Mouse (Mus musculus) neural tube, embryonic 15.5 days (tissue): Measurements from ENCODE around the gene Rora. TPM values are rescaled to one million over a fixed set of nuclear protein-coding genes. Genes with fewer than 3 reads are reported as not detected.
A peak's percentile ranks its signal among the peaks of the same experiment; 100 is the strongest.

Experiments used
- ATAC-seq: fragments of 200-750 bp; cut with Nextera tagmentation; 2 replicates; pipeline ENCODE4 v1.8.0; 2017; ENCODE audit warnings: mild to moderate bottlenecking, moderate TSS enrichment, moderate library complexity; ENCODE audit not compliant: low FRiP score
- H3K27ac ChIP-seq: fragments of 300-500 bp; sonication (generic); replicated peaks from 2 replicates; pipeline ENCODE4 v1.5.1; 2015; ENCODE audit warnings: mild to moderate bottlenecking, inconsistent platforms
- H3K27me3 ChIP-seq: fragments of 300-500 bp; sonication (generic); replicated peaks from 2 replicates; pipeline ENCODE4 v1.6.1; 2015; ENCODE audit warnings: inconsistent platforms
- H3K36me3 ChIP-seq: fragments of 300-500 bp; sonication (generic); 2 replicates; pipeline ENCODE4 v1.6.1; 2015; ENCODE audit warnings: inconsistent platforms
- H3K4me1 ChIP-seq: fragments of 300-500 bp; sonication (generic); 2 replicates; pipeline ENCODE4 v1.6.1; 2015; ENCODE audit warnings: inconsistent platforms
- H3K4me2 ChIP-seq: fragments of 300-500 bp; sonication (generic); 2 replicates; pipeline ENCODE4 v1.6.1; 2015; ENCODE audit warnings: inconsistent platforms, mild to moderate bottlenecking, moderate library complexity
- H3K4me3 ChIP-seq: fragments of 300-500 bp; sonication (generic); replicated peaks from 2 replicates; pipeline ENCODE4 v1.5.1; 2015; ENCODE audit warnings: mild to moderate bottlenecking, inconsistent platforms
- H3K9ac ChIP-seq: fragments of 300-500 bp; sonication (generic); replicated peaks from 2 replicates; pipeline ENCODE4 v1.6.1; 2015; ENCODE audit warnings: mild to moderate bottlenecking, inconsistent platforms
- H3K9me3 ChIP-seq: fragments of 300-500 bp; sonication (generic); replicated peaks from 2 replicates; pipeline ENCODE4 v1.6.1; 2016; ENCODE audit warnings: inconsistent platforms
- WGBS: fragments of 180-500 bp; shearing (Covaris S2); methylation state at CpG from one replicate; pipeline ENCODE4 v1.1.7; 2015; ENCODE audit warnings: mixed read lengths; 5-methylcytosine and 5-hydroxymethylcytosine counted together
- polyA plus RNA-seq: library from polyadenylated mRNA; unstranded; fragments of >200 nt; fragmentation: Nextera tagmentation; extraction: Ambion mirVana; gene quantifications from 2 replicates; pipeline ENCODE4 v1.2.1, GENCODE M21; 2015

Gene Rora
- polyA plus RNA-seq, 1 experiment from 2014 or later, result 17.3 TPM

DNA sequence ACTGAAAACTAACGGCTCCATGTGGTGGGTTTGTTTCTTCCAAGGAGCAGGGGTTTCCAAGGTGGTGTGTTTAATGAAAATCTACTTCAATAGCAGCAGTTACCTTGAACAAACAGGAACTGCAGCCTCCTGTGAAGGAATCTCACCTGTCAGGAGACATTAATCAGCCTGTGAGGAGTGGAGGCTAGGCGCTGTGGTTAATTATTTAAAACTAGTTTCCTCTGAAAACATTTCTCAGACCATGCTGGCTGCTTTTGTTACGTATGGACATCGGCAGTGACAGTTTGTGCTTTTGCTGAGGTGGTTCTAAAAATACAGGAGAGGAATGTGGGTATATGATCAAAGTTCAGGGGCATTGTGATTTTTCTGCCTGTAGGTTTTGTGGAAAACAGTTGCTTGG is 171.5 kb downstream of the Rora start:
- no peaks in the 10 kb centered on the region for H3K36me3 ChIP-seq
- H3K9me3 ChIP-seq, result no peaks in the 10 kb centered on the region
- H3K4me3 ChIP-seq, result no peak overlapping the region
- ATAC-seq, result no peak
- H3K27me3 ChIP-seq, result no peaks in the 10 kb centered on the region
- peaks cover 5% of the 10 kb centered on the region; the same call in 1 of the 2 replicates for H3K4me1 ChIP-seq
- H3K27ac ChIP-seq, result no peak overlapping the region
- WGBS, result 81% methylated on average over 4 of the region's 4 CpGs
- no peak overlapping the region for H3K4me2 ChIP-seq
- H3K9ac ChIP-seq, result no peak overlapping the region

DNA sequence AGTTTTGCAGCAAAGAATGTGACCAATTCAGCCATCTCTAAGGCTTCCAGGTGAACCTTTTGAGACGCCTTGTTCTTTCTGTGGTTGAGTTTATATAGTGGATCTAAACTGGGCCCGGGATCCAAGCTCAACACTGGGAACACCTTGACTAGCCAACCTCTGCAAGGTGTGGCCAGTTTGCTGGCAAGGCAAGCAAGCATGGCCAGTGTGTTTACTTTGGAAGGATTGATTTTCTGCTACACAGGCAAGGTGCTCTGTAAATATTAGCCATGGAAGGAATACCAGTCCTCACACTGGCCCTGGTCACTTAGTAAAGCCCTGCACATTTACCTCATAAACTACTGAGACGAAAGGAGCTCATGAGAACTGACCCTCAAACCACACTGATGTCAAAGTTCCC is 172.3 kb downstream of the Rora start:
- H3K9ac ChIP-seq, result no peak overlapping the region
- no peak overlapping the region for H3K4me3 ChIP-seq
- no peak overlapping the region for H3K27ac ChIP-seq
- H3K36me3 ChIP-seq, result no peaks in the 10 kb centered on the region
- no peaks in the 10 kb centered on the region for H3K9me3 ChIP-seq
- no peaks in the 10 kb centered on the region for H3K4me1 ChIP-seq
- WGBS, result 89% methylated on average over 3 of the region's 3 CpGs
- no peak overlapping the region for H3K4me2 ChIP-seq
- no peak for ATAC-seq
- no peaks in the 10 kb centered on the region for H3K27me3 ChIP-seq

DNA sequence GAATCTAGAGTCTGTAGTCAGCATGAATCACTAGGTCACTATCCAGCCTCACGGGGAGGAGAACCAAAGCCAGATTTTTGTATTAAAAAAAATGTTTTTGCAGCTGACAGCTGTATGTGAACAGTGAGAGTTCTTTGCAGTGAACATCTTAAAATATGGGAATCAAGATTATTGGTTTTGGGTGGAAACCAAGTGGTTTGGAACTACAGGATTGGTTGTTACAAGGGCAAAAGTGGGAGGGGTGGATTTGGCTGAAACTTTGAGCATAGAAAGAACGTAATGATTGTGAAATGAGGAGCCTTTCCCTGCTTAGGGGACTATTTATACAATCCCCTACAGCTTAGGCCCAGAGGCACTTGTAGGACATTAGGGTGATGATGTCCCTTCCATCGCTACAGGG is 173.9 kb downstream of the Rora start:
- H3K9ac ChIP-seq, result no peak overlapping the region
- H3K4me3 ChIP-seq, result no peak overlapping the region
- no peaks in the 10 kb centered on the region for H3K36me3 ChIP-seq
- H3K4me1 ChIP-seq, result no peaks in the 10 kb centered on the region
- H3K27me3 ChIP-seq, result no peaks in the 10 kb centered on the region
- no peaks in the 10 kb centered on the region for H3K9me3 ChIP-seq
- 83% methylated on average over 3 of the region's 3 CpGs for WGBS
- H3K27ac ChIP-seq, result no peak overlapping the region
- no peak overlapping the region for H3K4me2 ChIP-seq
- ATAC-seq, result no peak

DNA sequence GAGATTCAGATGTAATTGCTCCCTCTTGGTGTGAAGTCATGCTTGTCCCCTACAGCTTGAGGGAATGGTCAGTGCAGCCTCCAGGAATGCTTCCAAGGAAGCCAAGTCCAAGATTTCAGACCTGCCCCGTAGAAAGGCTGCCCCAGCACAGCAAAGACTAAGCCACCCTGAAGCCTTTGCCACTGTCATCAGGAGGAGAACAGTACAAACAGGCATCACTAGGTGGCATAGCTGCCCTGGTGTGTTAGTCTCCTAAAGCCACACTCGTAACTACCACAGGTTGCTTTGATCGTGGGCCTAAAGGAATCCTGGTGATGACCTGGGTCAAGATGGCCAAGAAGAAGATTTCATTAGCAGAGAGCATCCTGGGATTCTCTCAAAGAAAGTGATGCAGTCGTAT is 176.3 kb downstream of the Rora start:
- Histone ChIP-seq H3K36me3 (no peaks in the 10 kb centered on the region), H3K9me3 (no peaks in the 10 kb centered on the region), H3K4me3 (no peak overlapping the region), H3K9ac (no peak overlapping the region), H3K4me1 (no peaks in the 10 kb centered on the region), H3K27ac (no peak overlapping the region), H3K4me2 (no peak overlapping the region), H3K27me3 (no peaks in the 10 kb centered on the region)
- WGBS, result 67% methylated on average over 4 of the region's 4 CpGs
- no peak for ATAC-seq

DNA sequence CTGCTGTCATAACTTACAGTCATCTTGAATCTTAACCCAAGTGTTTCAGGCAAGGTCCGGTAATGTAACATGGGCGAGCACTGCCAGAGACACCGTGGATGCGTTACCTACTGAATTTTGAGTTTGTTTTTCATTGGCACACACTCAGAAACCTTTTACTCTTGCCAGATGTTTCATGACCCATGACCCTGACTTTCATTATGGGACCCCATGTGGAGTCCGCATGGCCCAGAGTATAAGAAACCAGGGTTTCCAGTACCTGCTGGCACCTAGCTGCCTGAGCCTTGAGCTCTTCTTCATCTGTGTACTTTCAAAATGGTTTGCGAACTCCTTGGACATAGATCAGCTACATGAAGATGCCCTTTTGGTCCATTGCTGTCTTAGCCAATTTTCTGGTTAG is 179.7 kb downstream of the Rora start:
- Histone ChIP-seq H3K27me3 (no peaks in the 10 kb centered on the region), H3K4me3 (no peak overlapping the region), H3K36me3 (no peaks in the 10 kb centered on the region), H3K9me3 (no peaks in the 10 kb centered on the region), H3K4me1 (no peaks in the 10 kb centered on the region), H3K9ac (no peak overlapping the region), H3K4me2 (no peak overlapping the region), H3K27ac (no peak overlapping the region)
- 92% methylated on average over 6 of the region's 6 CpGs for WGBS
- no peak for ATAC-seq

DNA sequence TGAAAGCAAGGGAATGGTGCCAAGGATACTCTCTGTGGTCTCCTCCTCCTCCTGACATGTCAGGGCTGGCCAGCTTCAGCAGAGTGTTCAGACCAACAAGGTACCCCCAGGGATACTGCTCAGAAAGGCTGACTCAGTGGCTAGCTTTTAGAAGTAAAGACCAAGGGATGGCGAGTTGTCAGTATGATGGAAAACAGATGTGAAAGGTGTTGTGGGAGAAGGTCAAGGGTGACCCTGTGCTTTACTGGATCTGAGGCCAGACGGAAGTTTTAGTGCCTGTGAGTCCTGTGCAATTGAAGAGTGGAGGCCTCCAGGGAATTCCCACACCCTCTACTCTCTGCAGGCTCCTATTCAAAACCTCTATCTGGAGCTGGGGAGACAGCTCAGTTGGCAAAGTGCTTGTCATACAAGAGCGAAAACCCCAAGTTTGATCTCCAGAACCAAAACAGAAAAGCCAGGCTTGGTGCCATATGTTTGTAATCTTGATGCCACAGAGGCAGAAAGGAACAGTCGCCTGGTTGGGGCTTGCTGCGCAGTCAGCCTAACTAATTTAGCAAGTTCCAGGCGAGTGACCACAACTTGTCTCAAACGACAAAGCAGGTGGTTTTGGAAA is 181.6 kb downstream of the Rora start:
- no peak overlapping the region for H3K4me3 ChIP-seq
- no peak for ATAC-seq
- no peaks in the 10 kb centered on the region for H3K27me3 ChIP-seq
- no peak overlapping the region for H3K9ac ChIP-seq
- H3K27ac ChIP-seq, result no peak overlapping the region
- H3K4me1 ChIP-seq, result no peaks in the 10 kb centered on the region
- no peak overlapping the region for H3K4me2 ChIP-seq
- H3K9me3 ChIP-seq, result no peaks in the 10 kb centered on the region
- 80% methylated on average over 7 of the region's 7 CpGs for whole genome bisulfite sequencing
- H3K36me3 ChIP-seq, result no peaks in the 10 kb centered on the region

DNA sequence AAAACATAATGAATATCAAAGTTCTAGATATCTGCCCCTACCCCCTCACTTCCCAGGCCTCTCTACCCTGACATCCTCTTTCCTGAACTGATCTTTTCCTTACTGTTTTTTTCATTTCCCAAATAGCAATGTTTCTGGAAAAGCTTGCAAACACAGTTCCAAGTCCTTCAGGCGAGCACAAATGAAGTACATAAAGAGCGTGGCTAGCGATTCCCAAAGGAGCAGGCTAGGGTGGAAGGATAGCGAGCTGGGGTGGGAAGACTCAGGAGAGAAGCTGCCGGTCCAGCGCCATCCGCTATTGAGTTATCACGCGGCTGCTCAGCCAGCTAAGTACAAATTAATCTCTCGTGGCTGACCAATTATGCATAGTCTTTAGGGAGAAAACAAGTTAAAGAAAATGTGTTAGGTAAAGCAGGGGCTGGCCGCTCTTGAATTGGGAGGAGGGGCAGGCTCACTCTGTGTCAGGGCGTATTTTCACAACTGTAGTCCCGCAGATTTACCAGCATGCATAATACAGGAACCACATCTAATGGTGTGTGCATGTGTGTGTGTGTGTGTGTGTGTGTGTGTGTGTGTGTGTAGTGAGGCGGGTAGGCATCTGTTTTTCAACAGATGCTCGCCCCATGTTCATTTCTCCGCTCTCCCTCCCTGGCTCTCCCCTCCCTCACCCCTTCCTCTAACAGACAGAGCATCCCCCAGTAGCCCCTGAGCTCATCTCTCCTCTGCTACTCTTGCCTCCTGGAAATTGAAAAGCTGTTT is 188.7 kb downstream of the Rora start:
- H3K4me1 ChIP-seq, result peaks cover 20% of the 10 kb centered on the region
- no peaks in the 10 kb centered on the region for H3K27me3 ChIP-seq
- no peaks in the 10 kb centered on the region for H3K36me3 ChIP-seq
- no peaks in the 10 kb centered on the region for H3K9me3 ChIP-seq
- WGBS, result 35% methylated on average over 16 of the region's 16 CpGs
- ATAC-seq, result peak; percentile 53; the same call in 1 of the 2 replicates
- H3K4me3 ChIP-seq, result no peak overlapping the region
- peak overlapping the region; percentile 48 for H3K27ac ChIP-seq
- H3K4me2 ChIP-seq, result peak overlapping the region; percentile 37
- H3K9ac ChIP-seq, result no peak overlapping the region

DNA sequence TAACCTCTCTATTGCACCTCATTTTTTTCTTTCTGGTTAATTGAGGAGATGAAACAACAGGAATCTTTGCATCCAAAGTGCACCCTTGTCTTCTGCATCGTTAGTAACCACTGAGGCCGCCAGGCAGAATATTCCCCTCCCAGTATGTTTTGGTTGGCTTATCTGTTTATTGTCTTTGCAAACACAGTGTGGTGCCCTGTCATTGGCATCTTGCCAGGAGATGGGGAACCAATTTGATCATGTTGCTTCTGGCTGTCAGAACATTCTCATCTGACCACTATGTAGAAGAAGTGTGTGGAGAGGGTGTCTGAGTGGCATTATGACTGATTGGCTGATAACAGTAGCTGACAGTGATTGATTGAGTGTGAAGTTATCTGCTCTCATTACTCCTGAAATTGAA is 192.0 kb downstream of the Rora start:
- no peak overlapping the region for H3K4me3 ChIP-seq
- no peak for ATAC-seq
- peaks cover 20% of the 10 kb centered on the region for H3K4me1 ChIP-seq
- H3K9me3 ChIP-seq, result no peaks in the 10 kb centered on the region
- 41% methylated on average over 2 of the region's 2 CpGs for WGBS
- H3K36me3 ChIP-seq, result no peaks in the 10 kb centered on the region
- no peaks in the 10 kb centered on the region for H3K27me3 ChIP-seq
- no peak overlapping the region for H3K27ac ChIP-seq
- no peak overlapping the region for H3K4me2 ChIP-seq
- H3K9ac ChIP-seq, result no peak overlapping the region

DNA sequence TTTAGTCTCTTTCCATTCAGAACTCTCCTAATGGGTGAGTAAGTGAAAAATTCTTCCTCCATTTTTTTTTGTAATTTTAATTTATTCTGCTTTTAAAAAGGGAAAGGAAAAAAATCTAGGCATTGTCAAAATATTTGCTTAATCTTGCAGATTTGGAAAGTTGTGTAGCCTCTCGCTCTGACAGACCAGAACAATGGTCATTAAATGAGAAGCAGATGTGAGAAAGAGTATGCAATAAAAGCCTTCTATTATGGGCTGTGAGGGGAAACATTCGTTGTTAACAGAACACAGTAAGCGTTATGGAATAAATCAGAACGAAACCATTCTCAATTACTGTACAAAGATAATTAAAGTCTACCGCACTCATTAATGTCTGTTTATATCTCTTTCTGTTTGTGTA is 196.7 kb downstream of the Rora start:
- Histone ChIP-seq H3K36me3 (no peaks in the 10 kb centered on the region), H3K27ac (no peak overlapping the region), H3K4me2 (no peak overlapping the region), H3K9ac (no peak overlapping the region), H3K9me3 (no peaks in the 10 kb centered on the region), H3K27me3 (no peaks in the 10 kb centered on the region), H3K4me1 (peaks cover 7% of the 10 kb centered on the region; the same call in 1 of the 2 replicates), H3K4me3 (no peak overlapping the region)
- WGBS, result 43% methylated on average over 5 of the region's 5 CpGs
- ATAC-seq, result no peak

DNA sequence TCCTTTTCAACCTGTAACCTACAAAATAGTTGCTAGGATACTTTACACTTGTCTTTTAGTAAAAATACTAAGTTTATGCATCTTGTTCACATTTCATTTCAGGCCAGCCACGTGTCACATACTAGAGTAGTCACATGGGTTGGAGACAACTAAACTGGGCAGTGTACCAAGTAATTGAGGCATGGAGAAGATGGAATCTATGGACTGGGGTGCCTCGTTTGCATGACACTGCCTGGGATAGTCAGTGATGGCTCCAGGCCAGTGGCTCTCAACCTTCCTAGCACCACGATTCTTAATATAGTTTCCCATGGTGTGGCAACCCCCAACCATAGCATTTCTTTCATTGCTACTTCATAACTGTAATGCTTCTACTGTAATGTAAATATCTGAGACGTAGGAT is 198.6 kb downstream of the Rora start:
- Histone ChIP-seq H3K4me3 (no peak overlapping the region), H3K4me1 (peaks cover 1% of the 10 kb centered on the region; the same call in 1 of the 2 replicates), H3K4me2 (no peak overlapping the region), H3K9ac (no peak overlapping the region), H3K9me3 (no peaks in the 10 kb centered on the region), H3K36me3 (no peaks in the 10 kb centered on the region), H3K27ac (no peak overlapping the region), H3K27me3 (no peaks in the 10 kb centered on the region)
- no peak for ATAC-seq
- 55% methylated on average over 4 of the region's 4 CpGs for WGBS

DNA sequence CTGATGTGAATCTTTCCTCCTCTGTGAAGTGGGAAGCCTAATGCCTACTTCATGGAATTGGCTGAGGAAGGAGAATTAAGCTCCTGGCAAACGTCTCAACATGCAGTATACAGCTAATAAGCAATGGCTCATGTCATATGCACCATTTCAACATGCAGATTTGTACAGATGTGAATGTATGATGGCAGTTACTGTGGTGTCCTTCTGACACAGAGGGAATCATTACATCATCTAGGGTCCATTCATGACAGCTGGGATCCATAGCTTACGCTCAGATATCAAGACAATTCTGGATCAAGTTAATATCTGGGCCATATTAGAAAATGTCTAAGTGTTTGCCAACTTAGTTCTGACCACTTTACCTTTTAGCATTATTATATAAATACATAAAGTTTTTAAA is 199.3 kb downstream of the Rora start:
- no peaks in the 10 kb centered on the region for H3K27me3 ChIP-seq
- H3K4me1 ChIP-seq, result no peaks in the 10 kb centered on the region
- H3K27ac ChIP-seq, result no peak overlapping the region
- WGBS, result 85% methylated on average over 2 of the region's 2 CpGs
- no peak overlapping the region for H3K4me2 ChIP-seq
- H3K9ac ChIP-seq, result no peak overlapping the region
- no peak for ATAC-seq
- no peaks in the 10 kb centered on the region for H3K9me3 ChIP-seq
- H3K4me3 ChIP-seq, result no peak overlapping the region
- no peaks in the 10 kb centered on the region for H3K36me3 ChIP-seq

DNA sequence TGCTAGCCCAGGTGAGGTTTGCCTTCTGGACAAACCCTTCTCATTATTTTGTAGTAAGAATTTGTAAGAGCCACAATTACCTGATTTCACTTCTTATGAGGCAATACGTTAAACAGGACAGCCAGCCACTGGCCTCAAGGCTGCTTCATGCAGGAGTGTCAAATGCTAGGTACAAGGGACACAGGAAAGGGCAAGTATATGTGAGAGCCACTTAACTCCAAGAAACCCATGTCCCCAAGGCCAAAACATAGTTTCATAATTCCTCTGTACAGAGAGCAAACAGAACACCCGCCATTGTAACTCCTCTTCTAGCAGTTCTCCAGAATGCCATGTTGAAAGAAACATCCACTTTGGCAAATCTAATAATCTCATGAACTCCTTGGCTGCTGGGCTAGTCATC is 205.9 kb downstream of the Rora start:
- no peak for ATAC-seq
- no peaks in the 10 kb centered on the region; the same call in 1 of the 2 replicates for H3K9me3 ChIP-seq
- H3K27me3 ChIP-seq, result no peaks in the 10 kb centered on the region
- H3K27ac ChIP-seq, result no peak overlapping the region
- H3K4me3 ChIP-seq, result no peak overlapping the region
- no peak overlapping the region for H3K9ac ChIP-seq
- no peaks in the 10 kb centered on the region for H3K36me3 ChIP-seq
- no peak overlapping the region for H3K4me2 ChIP-seq
- 88% methylated on average over 2 of the region's 2 CpGs for WGBS
- H3K4me1 ChIP-seq, result peaks cover 17% of the 10 kb centered on the region
